Mouse (Mus musculus): ENCODE data around the gene Vmn2r53. TPM values are rescaled to one million over a fixed set of nuclear protein-coding genes. Genes with fewer than 3 reads are reported as not detected.

The Vmn2r53 gene
- not detected in 2 replicates for polyA plus RNA-seq (2012; rRNA removed)

DNA sequence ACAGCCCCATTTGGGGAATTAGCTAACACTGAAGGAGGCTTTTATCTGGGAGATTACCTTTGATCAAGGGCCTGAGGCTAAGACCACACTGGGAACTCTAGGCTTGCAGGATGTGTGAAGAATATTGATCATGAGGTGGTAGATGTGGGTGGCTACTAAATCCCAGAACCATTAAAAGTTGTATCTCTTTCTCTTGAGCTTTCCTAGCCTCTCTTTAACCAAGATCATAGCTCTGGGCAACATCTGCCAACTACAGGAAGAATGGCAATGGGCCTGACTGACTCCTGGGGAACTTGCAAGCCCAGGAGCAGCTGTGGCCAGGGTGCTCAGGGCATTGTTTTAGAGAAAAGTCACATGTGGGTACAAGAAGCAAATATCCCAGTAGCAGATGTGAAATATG is at the start of gene Vmn2r53:
TSS of gene Vmn2r53 (minus strand) at position 101 of the 400 bp plus-strand sequence.

DNA sequence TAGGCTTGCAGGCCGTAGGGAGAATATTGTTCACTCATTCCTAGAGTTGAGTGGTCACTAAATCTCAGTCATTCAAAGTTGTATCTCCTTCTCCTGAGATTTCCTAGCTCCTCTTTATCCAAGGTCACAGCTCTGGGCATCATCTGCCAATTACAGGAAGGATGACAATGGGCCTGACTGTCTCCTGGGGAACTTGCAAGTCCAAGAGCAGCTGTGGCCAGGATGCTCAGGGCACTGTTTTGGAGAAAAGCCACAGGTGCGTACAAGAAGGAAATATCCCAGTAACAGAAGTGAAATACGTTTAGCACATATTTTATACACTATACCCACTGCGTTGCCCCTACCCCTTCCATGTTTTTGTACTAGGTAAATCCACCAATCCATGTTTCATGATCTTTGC is 31.6 kb upstream of the Vmn2r53 start, which contains the start of gene Vmn2r54:
TSS of gene Vmn2r54 (minus strand) at position 101 of the 400 bp plus-strand sequence.

Other genes with a start within 250 kb of the Vmn2r53 start
- gene Vmn1r84, start 239.5 kb downstream of the Vmn2r53 start, polyA plus RNA-seq (2012; rRNA removed), result not detected in 2 replicates
- 0.16 and 0.48 TPM in 2 replicates for gene Zfp551, start 186.0 kb downstream of the Vmn2r53 start, polyA plus RNA-seq (2012; rRNA removed)
- gene Zfp606, start 130.5 kb downstream of the Vmn2r53 start, polyA plus RNA-seq (2012; rRNA removed), result 1.0 and 1.1 TPM in 2 replicates
- not detected in 2 replicates for gene 2900092C05Rik, start 96.3 kb downstream of the Vmn2r53 start, polyA plus RNA-seq (2012; rRNA removed)
- gene Vmn2r54, start 31.5 kb upstream of the Vmn2r53 start, polyA plus RNA-seq (2012; rRNA removed), result not detected in 2 replicates
- gene Vmn2r55, start 76.2 kb upstream of the Vmn2r53 start, polyA plus RNA-seq (2012; rRNA removed), result not detected in 2 replicates
- gene Vmn2r56, start 126.2 kb upstream of the Vmn2r53 start, polyA plus RNA-seq (2012; rRNA removed), result not detected in 2 replicates
- 0.01 and 0.14 TPM in 2 replicates for gene Zscan18, start 194.8 kb upstream of the Vmn2r53 start, polyA plus RNA-seq (2012; rRNA removed)
- 0.03 and 0.14 TPM in 2 replicates for gene Zfp329, start 210.1 kb upstream of the Vmn2r53 start, polyA plus RNA-seq (2012; rRNA removed)
- gene Zfp110, start 226.0 kb upstream of the Vmn2r53 start, polyA plus RNA-seq (2012; rRNA removed), result 3.0 and 4.1 TPM in 2 replicates

Measured in stomach, adult 2 months (tissue).